17 mouse cellular contexts compared by ENCODE assay signal in the genomic region with DNA sequence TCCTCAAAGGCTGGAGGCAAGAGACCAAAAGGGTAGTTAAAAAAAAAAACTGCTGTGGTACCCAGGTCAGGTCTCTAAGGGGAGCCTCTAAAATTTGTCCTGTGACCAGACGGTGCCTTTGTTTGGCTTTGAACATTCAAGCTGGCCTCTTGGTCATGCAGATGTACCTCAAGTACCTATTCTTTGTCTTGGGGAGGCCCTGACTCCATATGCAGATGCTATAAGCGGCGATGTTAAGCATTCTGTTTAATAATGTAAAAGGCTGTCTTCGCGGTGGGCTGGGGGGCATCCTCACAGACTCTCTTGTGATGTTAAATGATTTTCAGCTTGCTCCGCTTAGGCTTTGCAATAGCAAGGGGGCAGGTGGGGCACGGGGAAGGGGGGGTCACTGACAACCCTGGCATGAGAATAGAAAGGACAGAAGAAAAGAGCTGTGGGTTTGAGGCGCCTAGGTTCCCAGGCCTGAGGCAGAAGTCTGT.
A peak's percentile ranks its signal among the peaks of the same experiment; 100 is the strongest.
DNase-seq lines count a peak whose midpoint lies in the region; ATAC-seq lines count a peak whose summit lies in the region.
"Had no signal": no experiment of that assay in that cellular context is flagged by ENCODE, and none has a peak within 500 bp of the region (broad histone marks: within the 10 kb centered on the region; RNA-seq: fewer than 3 reads in every experiment).

No protein-coding gene starts in this region.

- H3K4me2 ChIP-seq in neural tube, embryonic 12.5 days (replicated peaks) = no peak overlapping the region
- no peak overlapping the region for H3K4me2 ChIP-seq in neural tube, embryonic 15.5 days
- H3K4me2 ChIP-seq: embryonic facial prominence, embryonic 15.5 days; liver, embryonic 12.5 days; lung, embryonic 14.5 days had no signal

- H3K9me3 ChIP-seq in neural tube, embryonic 12.5 days = no peaks in the 10 kb centered on the region
- H3K9me3 ChIP-seq in neural tube, embryonic 15.5 days (replicated peaks) = no peaks in the 10 kb centered on the region
- H3K9me3 ChIP-seq in embryonic facial prominence, embryonic 10.5 days = no peaks in the 10 kb centered on the region
- no peaks in the 10 kb centered on the region for H3K9me3 ChIP-seq in limb, embryonic 10.5 days (replicated peaks)
- H3K9me3 ChIP-seq: embryonic facial prominence, embryonic 15.5 days; liver, embryonic 12.5 days had no signal

- peaks cover 42% of the 10 kb centered on the region for H3K27me3 ChIP-seq in neural tube, embryonic 12.5 days (replicated peaks)
- H3K27me3 ChIP-seq in neural tube, embryonic 15.5 days (replicated peaks) = peaks cover 45% of the 10 kb centered on the region
- peaks cover 99% of the 10 kb centered on the region for H3K27me3 ChIP-seq in embryonic facial prominence, embryonic 10.5 days (replicated peaks; ENCODE audit: low read depth, poor library complexity, severe bottlenecking)
- peaks cover 99% of the 10 kb centered on the region for H3K27me3 ChIP-seq in limb, embryonic 10.5 days (ENCODE audit: low read depth, poor library complexity, severe bottlenecking)

- no peak overlapping the region for H3K4me3 ChIP-seq in neural tube, embryonic 12.5 days
- H3K4me3 ChIP-seq in neural tube, embryonic 15.5 days (replicated peaks) = no peak overlapping the region
- no peak overlapping the region for H3K4me3 ChIP-seq in embryonic facial prominence, embryonic 10.5 days
- H3K4me3 ChIP-seq in limb, embryonic 10.5 days = no peak overlapping the region
- H3K4me3 ChIP-seq: embryonic facial prominence, embryonic 15.5 days; liver, embryonic 12.5 days had no signal

- H3K9ac ChIP-seq in neural tube, embryonic 12.5 days = no peak overlapping the region
- no peak overlapping the region for H3K9ac ChIP-seq in neural tube, embryonic 15.5 days (replicated peaks)
- H3K9ac ChIP-seq: embryonic facial prominence, embryonic 15.5 days; liver, embryonic 12.5 days; lung, embryonic 14.5 days had no signal

- no peaks in the 10 kb centered on the region for H3K36me3 ChIP-seq in neural tube, embryonic 12.5 days
- no peaks in the 10 kb centered on the region for H3K36me3 ChIP-seq in neural tube, embryonic 15.5 days
- no peaks in the 10 kb centered on the region for H3K36me3 ChIP-seq in embryonic facial prominence, embryonic 10.5 days (replicated peaks)
- no peaks in the 10 kb centered on the region for H3K36me3 ChIP-seq in limb, embryonic 10.5 days
- H3K36me3 ChIP-seq: embryonic facial prominence, embryonic 15.5 days; liver, embryonic 12.5 days had no signal

- WGBS in neural tube, embryonic 12.5 days = 18% methylated on average over 8 of the region's 8 CpGs
- WGBS in neural tube, embryonic 15.5 days = 30% methylated on average over 8 of the region's 8 CpGs
- 25% methylated on average over 8 of the region's 8 CpGs for WGBS in embryonic facial prominence, embryonic 10.5 days
- WGBS in limb, embryonic 10.5 days = 34% methylated on average over 8 of the region's 8 CpGs

- ATAC-seq in neural tube, embryonic 12.5 days (ENCODE audit: low FRiP score, low read depth) = peak; percentile 59
- ATAC-seq in neural tube, embryonic 15.5 days (ENCODE audit: low FRiP score) = no peak
- ATAC-seq in CD4-positive, CD25-positive, alpha-beta regulatory T cell, adult 4 months = no peak
- no peak for ATAC-seq in monocyte, adult 5-6 weeks (replicated peaks; ENCODE audit: insufficient number of reproducible peaks, low FRiP score, low TSS enrichment, poor library complexity, severe bottlenecking)
- ATAC-seq: activated CD4-positive, CD25-positive, alpha-beta regulatory T cell, adult 4 months; liver, embryonic 12.5 days had no signal

- peaks cover 5% of the 10 kb centered on the region for H3K4me1 ChIP-seq in neural tube, embryonic 12.5 days
- H3K4me1 ChIP-seq in neural tube, embryonic 15.5 days = peaks cover 10% of the 10 kb centered on the region; the same call in 1 of the 2 replicates
- peaks cover 13% of the 10 kb centered on the region for H3K4me1 ChIP-seq in embryonic facial prominence, embryonic 10.5 days
- H3K4me1 ChIP-seq in limb, embryonic 10.5 days = peaks cover 38% of the 10 kb centered on the region
- H3K4me1 ChIP-seq: embryonic facial prominence, embryonic 15.5 days had no signal

- no peak overlapping the region for H3K27ac ChIP-seq in neural tube, embryonic 12.5 days
- no peak overlapping the region for H3K27ac ChIP-seq in neural tube, embryonic 15.5 days (replicated peaks)
- H3K27ac ChIP-seq in embryonic facial prominence, embryonic 10.5 days (replicated peaks) = peak overlapping the region; percentile 44
- H3K27ac ChIP-seq in limb, embryonic 10.5 days = 0 out of 2 replicates have a peak overlapping the region, but pooled peaks have one; percentile 30
- H3K27ac ChIP-seq: embryonic facial prominence, embryonic 15.5 days; liver, embryonic 12.5 days; macrophage; stomach, postnatal 0 days had no signal

- no peak for DNase-seq in embryonic facial prominence, embryonic 10.5 days (ENCODE audit: low spot score)
- DNase-seq in limb, embryonic 10.5 days (ENCODE audit: low spot score) = no peak
- no peak for DNase-seq in urinary bladder, adult 18-20 months (ENCODE audit: low spot score in 2 of 2)
- DNase-seq: cerebellum, adult 9-10 months; left cerebral cortex, postnatal 4 days; lung, embryonic 14.5 days; right cerebral cortex, postnatal 14 days; thymus, postnatal 14 days had no signal

Comparison
In these comparisons a context has a peak if more than half of its experiments do, and no peak if none do; other contexts are left out.
1. H3K27ac ChIP-seq: peak in embryonic facial prominence, embryonic 10.5 days (single experiment) and limb, embryonic 10.5 days (single experiment); none in neural tube, embryonic 12.5 days (single experiment) and neural tube, embryonic 15.5 days (single experiment).